28 mouse cellular contexts compared by ENCODE assay signal in the genomic region with DNA sequence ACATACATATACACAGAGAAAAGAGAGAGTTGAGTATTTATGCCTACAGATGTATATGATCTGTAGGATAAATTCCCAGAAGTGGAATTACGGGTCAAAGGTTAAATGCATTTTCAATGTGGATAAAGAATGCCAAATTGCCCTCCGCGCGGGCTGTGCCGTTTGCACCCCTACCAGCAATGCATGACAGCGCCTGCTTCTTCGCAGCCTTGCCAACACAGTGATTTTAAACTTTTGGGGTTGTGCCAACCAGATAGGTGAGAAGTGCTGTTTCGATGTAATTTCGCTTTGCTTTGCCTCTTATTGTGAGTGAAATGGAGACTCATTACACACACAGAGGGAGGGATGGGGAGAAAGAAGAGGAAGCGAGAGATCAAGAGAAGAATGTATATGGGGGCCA.
DNase-seq lines count a peak whose midpoint lies in the region; ATAC-seq and TF ChIP-seq lines count a peak whose summit lies in the region.
"Had no signal": no experiment of that assay in that cellular context is flagged by ENCODE, and none has a peak within 500 bp of the region (broad histone marks: within the 10 kb centered on the region; RNA-seq: fewer than 3 reads in every experiment).

No protein-coding gene starts in this region.

- no peak for TF ChIP-seq POLR2A in brain, embryonic 14.5 days (IDR thresholded peaks at IDR 0.05; ENCODE audit: borderline replicate concordance, extremely low read depth, insufficient read depth, insufficient read length, poor library complexity, severe bottlenecking)

- 80% methylated on average over 10 of the region's 10 CpGs for WGBS in neural tube, embryonic 15.5 days

- H3K9ac ChIP-seq in neural tube, embryonic 15.5 days (replicated peaks): no peak overlapping the region
- H3K9ac ChIP-seq: embryonic facial prominence, embryonic 15.5 days; forebrain, embryonic 12.5 days; hindbrain, embryonic 15.5 days; intestine, embryonic 15.5 days; limb, embryonic 15.5 days; liver, embryonic 14.5 days; midbrain, embryonic 15.5 days had no signal

- H3K4me1 ChIP-seq in neural tube, embryonic 15.5 days: no peaks in the 10 kb centered on the region
- H3K4me1 ChIP-seq: embryonic facial prominence, embryonic 10.5 days; embryonic facial prominence, embryonic 15.5 days; forebrain, embryonic 12.5 days; hindbrain, embryonic 10.5 days; hindbrain, embryonic 15.5 days; intestine, embryonic 15.5 days; limb, embryonic 10.5 days; limb, embryonic 15.5 days; midbrain, embryonic 15.5 days had no signal

- no peak overlapping the region for H3K27ac ChIP-seq in neural tube, embryonic 15.5 days (replicated peaks)
- H3K27ac ChIP-seq: embryonic facial prominence, embryonic 10.5 days; embryonic facial prominence, embryonic 15.5 days; forebrain, embryonic 12.5 days; hindbrain, embryonic 10.5 days; hindbrain, embryonic 15.5 days; intestine, embryonic 15.5 days; limb, embryonic 10.5 days; limb, embryonic 15.5 days; liver, embryonic 14.5 days; macrophage; midbrain, embryonic 15.5 days had no signal

- H3K4me3 ChIP-seq in neural tube, embryonic 15.5 days (replicated peaks): no peak overlapping the region
- H3K4me3 ChIP-seq: embryonic facial prominence, embryonic 10.5 days; embryonic facial prominence, embryonic 15.5 days; forebrain, embryonic 12.5 days; hindbrain, embryonic 10.5 days; hindbrain, embryonic 15.5 days; intestine, embryonic 15.5 days; limb, embryonic 10.5 days; limb, embryonic 15.5 days; midbrain, embryonic 15.5 days had no signal

- DNase-seq in heart, adult 11 months: peak; percentile 53
- DNase-seq in heart, adult 8-10 months (ENCODE audit: low spot score): no peak
- peak; percentile 62 for DNase-seq in brain, embryonic 14.5 days (ENCODE audit: low read depth)
- DNase-seq in cerebellum, adult 9-10 months: peak; percentile 54
- peak; percentile 11 to 19 for DNase-seq in cerebellum, postnatal 36 days
- DNase-seq in gastrocnemius, adult 18-20 months (ENCODE audit: low spot score): no peak
- DNase-seq: adrenal gland, postnatal 14 days; gastrocnemius, postnatal 25 days; heart, postnatal 14 days; kidney, adult 2 months; kidney, postnatal 4 days; lung, adult 2 months; lung, postnatal 10 days; right cerebral cortex, adult 18-20 months; thymus, postnatal 4 days had no signal

- H3K4me2 ChIP-seq in neural tube, embryonic 15.5 days: no peak overlapping the region
- H3K4me2 ChIP-seq: embryonic facial prominence, embryonic 15.5 days; forebrain, embryonic 12.5 days; hindbrain, embryonic 15.5 days; intestine, embryonic 15.5 days; limb, embryonic 15.5 days; midbrain, embryonic 15.5 days had no signal

- TF ChIP-seq CTCF in brain, embryonic 14.5 days (IDR thresholded peaks at IDR 0.05; ENCODE audit: borderline replicate concordance, extremely low read depth, insufficient read depth, insufficient read length): no peak

- no peaks in the 10 kb centered on the region for H3K9me3 ChIP-seq in neural tube, embryonic 15.5 days (replicated peaks)
- H3K9me3 ChIP-seq: embryonic facial prominence, embryonic 10.5 days; embryonic facial prominence, embryonic 15.5 days; forebrain, embryonic 12.5 days; hindbrain, embryonic 10.5 days; hindbrain, embryonic 15.5 days; intestine, embryonic 15.5 days; limb, embryonic 10.5 days; limb, embryonic 15.5 days; midbrain, embryonic 15.5 days had no signal

- no peak for ATAC-seq in neural tube, embryonic 15.5 days (ENCODE audit: low FRiP score)
- ATAC-seq: CD4-positive, CD25-positive, alpha-beta regulatory T cell, adult 4 months; intestine, embryonic 15.5 days; midbrain, embryonic 15.5 days had no signal

- no peaks in the 10 kb centered on the region for H3K27me3 ChIP-seq in neural tube, embryonic 15.5 days (replicated peaks)
- H3K27me3 ChIP-seq: embryonic facial prominence, embryonic 15.5 days; forebrain, embryonic 12.5 days; hindbrain, embryonic 15.5 days; intestine, embryonic 15.5 days; limb, embryonic 15.5 days; midbrain, embryonic 15.5 days had no signal

- no peaks in the 10 kb centered on the region for H3K36me3 ChIP-seq in neural tube, embryonic 15.5 days
- H3K36me3 ChIP-seq: embryonic facial prominence, embryonic 10.5 days; embryonic facial prominence, embryonic 15.5 days; forebrain, embryonic 12.5 days; hindbrain, embryonic 10.5 days; hindbrain, embryonic 15.5 days; intestine, embryonic 15.5 days; limb, embryonic 10.5 days; limb, embryonic 15.5 days; midbrain, embryonic 15.5 days had no signal

Comparison
In these comparisons a context has a peak if more than half of its experiments do, and no peak if none do; other contexts are left out.
1. DNase-seq: peak in heart, adult 11 months (single experiment), brain, embryonic 14.5 days (single experiment), cerebellum, adult 9-10 months (single experiment) and cerebellum, postnatal 36 days (2 of 2); none in heart, adult 8-10 months (single experiment) and gastrocnemius, adult 18-20 months (single experiment).